Mouse (Mus musculus): ENCODE data around the gene Rac2.

GRCm38 (mm10) chr15:78592452-78592968 is 19.9 kb upstream of the Rac2 start:
- TF ChIP-seq CTCF (conservative IDR thresholded peaks at IDR 0.05; ENCODE audit: low read length) (peak; percentile 22), NANOG (IDR thresholded peaks at IDR 0.05; ENCODE audit: borderline replicate concordance, low read length) (no peak)
